Mouse (Mus musculus) A20 (cell line): ENCODE measurements around the gene Ntrk3.

ENCODE experiments used
- DNase-seq: peaks from one replicate; pipeline ENCODE4 v3.0.0-alpha.2; 2011; ENCODE audit warnings: low read depth, low spot score

Gene Ntrk3

GRCm38 (mm10) chr7:78361341-78362309 lies 376.2 kb downstream of the Ntrk3 start:
- no peak for DNase-seq

GRCm38 (mm10) chr7:78347464-78347863 lies 390.3 kb downstream of the Ntrk3 start:
- no peak for DNase-seq

DNA sequence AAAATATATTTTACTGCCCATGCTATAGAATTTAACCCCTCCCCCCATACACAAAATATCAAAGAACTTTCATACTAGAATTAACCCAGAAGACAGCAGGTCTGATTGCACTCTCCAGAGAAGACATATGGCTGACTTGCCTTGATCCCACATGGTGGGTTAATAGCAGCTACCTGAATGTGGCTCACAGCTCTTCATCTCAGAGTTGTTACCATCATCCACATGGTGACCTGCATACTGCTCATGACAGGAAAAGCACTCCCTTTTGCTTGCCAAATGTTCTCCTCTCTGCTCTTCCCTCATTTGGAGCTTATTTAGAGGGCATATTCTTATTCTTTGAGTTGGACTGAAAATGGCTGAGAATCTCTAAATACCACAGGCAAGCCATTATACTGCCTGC lies 404.4 kb downstream of the Ntrk3 start:
- DNase-seq: no peak

GRCm38 (mm10) chr7:78328301-78328700 lies 409.5 kb downstream of the Ntrk3 start:
- DNase-seq: no peak

- no peak for DNase-seq
Observed at GRCm38 (mm10) chr7:78326185-78326584, 411.6 kb downstream of the Ntrk3 start.

DNA sequence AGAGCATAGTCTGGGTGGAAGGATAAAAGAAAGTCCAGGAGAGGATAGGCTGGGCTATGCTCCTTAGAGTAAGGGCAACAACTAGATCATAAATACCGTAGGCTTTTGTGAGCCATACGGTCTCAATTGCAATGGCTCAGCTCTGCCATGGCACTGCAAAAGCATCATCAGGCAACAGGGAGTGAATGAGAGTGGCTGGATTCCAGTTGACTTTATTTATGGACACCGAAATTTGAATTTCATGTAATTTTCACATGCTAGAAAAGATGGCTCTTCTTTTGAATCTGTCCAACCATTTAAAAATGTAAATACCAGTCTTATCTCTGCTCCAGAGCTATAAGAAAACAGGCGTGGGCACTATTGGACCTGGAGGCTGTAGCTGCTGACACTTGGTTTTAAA lies 419.2 kb downstream of the Ntrk3 start:
- DNase-seq: no peak

DNA sequence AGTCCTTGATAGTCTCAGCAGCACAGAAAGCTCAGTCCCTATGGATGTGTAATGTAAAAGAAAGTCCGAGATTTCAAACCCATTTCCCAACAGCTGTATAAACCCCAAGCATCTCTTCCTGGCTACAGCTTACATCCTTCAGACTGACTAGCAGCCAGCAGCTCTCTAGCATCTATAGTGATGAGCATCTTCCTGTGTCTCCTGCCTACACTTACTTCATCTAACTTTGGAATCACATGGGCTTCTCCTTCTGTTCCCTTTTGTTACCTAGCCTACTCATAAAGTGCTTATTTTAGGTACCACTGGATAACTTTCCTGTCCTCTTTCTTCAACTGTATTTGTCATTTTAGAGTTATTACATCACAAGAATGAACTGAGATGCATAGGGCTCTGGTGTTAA lies 432.0 kb downstream of the Ntrk3 start:
- DNase-seq: no peak

DNA sequence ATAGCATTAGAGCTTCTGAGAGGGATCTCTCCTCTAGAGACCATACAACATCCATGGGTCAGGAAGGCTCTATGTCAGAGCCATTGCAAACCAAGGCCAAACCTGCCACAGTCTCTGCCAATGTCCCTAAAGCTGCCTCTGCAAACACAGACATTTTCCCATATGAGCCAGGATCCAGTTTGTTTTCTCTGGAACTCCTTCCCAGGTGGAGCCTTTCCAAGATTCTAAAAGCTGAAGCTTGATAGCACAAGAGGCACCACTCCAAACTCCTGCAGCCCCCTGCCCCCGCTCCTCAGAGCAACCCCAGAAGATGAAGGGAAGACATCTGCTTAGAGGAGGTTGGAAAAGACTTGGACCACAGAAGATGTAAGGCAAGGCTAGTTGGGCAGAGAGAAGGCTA lies 432.8 kb downstream of the Ntrk3 start:
- no peak for DNase-seq

DNA sequence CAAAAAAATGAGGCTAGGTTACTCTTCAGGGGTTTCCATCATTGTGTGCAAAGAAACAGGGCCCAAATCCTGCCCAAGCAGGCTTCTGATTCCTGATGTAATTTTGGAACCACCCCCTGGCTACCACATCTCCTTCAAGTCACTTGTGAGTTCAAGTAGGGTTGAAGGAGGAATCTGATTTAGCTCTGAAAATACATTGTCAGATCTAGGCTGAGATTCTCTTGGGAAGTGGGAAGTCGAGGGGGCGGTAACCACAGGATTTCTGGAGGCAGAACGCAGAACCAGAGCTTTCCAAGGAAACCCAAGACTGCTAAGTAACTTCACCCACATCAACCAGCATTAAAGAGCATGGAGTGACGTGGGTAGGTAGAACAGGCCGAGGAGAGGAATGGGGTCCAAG lies 440.5 kb downstream of the Ntrk3 start:
- no peak for DNase-seq

DNA sequence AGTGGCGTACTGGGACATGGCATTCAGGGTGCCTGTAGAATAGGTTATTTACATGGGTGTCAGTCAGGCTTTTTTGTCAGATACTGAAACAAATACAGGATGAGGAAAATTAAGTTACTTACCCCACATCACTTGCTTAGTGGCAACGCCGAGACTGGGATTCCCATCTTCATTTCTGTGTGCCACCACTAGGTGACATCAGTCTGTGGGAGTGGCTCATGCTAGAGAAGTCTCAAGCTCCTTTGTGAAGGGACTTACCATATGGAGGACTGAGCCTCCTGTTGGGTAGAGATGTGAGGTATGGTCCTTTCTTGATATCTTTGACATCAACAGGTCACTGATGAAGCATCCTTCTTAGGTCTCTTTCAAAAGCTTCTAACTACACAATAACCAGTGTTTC lies 443.5 kb downstream of the Ntrk3 start:
- no peak for DNase-seq

DNA sequence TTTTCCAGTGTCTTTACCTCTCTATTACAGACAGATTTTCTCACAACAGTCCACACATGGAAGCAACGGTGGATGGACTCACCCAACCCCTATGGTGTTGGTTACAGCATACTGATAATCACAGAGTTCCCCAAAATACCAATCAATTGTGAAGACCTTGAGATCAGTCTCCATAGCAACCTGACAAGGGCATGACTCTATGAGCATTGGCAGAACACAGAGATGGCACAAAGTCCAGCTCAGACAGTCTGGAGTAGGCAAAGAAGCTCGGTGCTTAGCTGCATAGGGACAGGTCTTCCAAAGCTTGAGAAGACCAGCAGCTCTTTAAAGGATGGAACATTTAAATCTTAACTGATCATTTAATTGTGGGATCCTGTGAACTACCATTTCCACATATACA lies 447.6 kb downstream of the Ntrk3 start:
- DNase-seq: no peak

DNA sequence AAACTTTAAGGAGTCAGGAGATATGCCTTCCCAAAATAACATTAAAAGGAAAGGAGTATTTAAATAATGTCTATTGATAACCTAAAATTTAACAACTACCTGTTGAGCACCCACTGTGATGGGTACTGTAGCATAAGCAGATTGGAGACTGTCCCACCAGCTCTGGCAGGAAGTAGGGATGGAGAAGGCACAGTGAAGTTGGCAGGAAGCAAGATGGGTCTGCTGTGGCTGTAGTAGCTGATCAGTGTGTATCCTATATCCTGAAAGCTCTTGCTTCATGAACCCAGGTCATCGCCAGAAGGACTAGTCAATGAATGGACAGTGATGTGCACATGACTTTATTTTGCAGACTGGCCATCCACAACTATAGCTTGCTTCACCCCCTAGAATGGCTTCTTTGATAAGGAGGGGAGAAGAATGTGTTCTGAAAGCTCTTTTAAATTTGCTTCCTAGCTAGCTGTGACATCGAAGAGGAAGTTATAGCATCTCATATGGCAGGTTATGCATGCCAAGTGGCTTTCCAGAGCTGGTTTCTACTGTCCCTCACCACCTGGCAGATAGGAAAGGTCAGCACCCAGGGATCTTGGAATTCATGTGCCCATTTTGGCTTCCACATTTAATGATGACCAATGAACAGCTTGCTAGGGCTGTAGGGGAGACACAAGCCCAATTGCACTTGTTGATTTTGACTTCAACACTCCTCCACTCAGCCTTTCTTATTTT lies 451.1 kb downstream of the Ntrk3 start:
- no peak for DNase-seq

- no peak for DNase-seq
Observed at GRCm38 (mm10) chr7:78269506-78270250, 468.1 kb downstream of the Ntrk3 start.

DNA sequence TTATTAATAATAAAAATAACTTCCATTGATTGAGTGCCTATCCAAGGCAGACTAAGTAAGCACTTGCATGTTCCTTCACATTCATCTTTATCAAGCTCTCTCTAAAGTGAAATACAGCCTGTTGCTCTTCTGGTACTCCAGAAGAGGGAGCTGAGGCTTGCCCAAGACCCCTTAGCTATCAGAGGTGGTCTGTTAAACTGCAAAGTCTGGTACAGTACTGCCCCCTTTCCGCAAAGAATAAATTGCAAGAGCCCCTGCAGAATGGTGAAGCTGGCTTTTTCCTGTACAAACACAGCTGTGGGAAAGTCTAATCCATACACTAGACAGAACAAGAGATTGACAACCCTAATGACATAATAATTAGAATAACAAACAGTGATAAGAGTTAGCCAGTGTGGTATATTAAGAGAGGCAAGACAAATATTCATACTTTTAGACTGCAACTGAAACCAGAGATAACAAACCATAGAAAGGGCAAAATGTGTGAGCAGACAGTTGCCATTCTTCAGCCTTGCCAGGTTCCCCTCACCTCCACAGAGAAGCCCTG lies 470.3 kb downstream of the Ntrk3 start:
- DNase-seq: no peak

DNA sequence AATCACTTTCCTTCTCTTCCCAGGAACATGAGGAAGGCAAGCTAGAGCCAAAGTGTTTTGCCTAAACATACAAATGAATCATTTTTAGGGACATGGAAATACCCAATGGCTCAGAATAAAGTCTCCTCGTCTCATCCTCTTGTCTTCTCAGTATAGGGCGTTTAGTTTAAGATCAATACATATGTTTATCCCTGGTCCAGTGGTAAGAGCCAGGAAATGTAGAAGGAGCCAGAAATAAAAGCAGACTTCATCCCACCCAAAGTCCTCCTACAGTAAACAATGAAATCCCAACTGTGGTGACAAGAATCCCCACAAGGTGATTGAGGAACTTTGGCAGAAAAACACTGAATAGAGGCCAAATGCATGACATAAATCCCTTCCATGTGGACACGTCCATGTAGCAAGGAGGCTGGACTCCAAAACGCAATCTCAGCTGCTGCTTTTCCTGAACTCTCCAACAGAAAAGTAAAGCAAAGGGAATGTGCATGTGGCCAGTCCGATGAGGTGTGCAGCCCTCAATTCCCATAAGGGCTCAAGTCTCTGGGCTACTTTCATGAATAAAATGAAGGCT lies 473.3 kb downstream of the Ntrk3 start:
- no peak for DNase-seq

GRCm38 (mm10) chr7:78261420-78262125 lies 476.2 kb downstream of the Ntrk3 start:
- DNase-seq: no peak

- no peak for DNase-seq
Observed at GRCm38 (mm10) chr7:78258151-78258550, 479.7 kb downstream of the Ntrk3 start.

- DNase-seq: no peak
Observed at GRCm38 (mm10) chr7:78253777-78254385, 483.9 kb downstream of the Ntrk3 start.

GRCm38 (mm10) chr7:78248119-78248642 lies 489.6 kb downstream of the Ntrk3 start:
- no peak for DNase-seq

DNA sequence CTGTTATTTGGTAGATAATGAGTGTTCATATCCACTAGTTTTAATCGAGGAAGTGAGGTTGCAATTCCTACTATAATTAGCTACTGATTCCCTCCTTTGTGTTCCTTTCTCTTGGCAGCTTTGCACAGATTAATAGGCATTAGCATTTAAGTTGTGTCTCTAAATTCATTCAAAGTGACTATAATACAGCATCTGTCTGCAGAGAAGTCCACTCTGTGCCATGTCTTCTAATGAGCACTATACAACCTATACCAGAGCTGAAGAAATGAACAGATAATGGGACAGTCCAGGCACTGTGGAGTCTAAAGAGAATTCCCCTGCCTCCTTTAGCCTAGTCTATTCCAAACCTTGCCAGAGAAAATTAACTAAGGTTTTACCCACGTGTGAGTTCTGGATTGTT lies 498.8 kb downstream of the Ntrk3 start:
- DNase-seq: no peak
